Mouse (Mus musculus) kidney, adult 2 months (tissue): ENCODE results near the gene Hist1h2bk.

Experiments used
- CTCF ChIP-seq: fragments of 200-500 bp; conservative IDR thresholded peaks from 2 replicates; pipeline ENCODE4 v1.5.1; 2011; ENCODE audit warnings: low read depth, mild to moderate bottlenecking, control low read depth, low read length, moderate library complexity, mixed read lengths; ENCODE audit not compliant: insufficient read depth, insufficient read length
- POLR2A ChIP-seq: fragments of 200-500 bp; IDR thresholded peaks from one replicate; pipeline ENCODE4 v1.6.1; 2011; ENCODE audit warnings: low read depth, low read length, control low read depth

DNA sequence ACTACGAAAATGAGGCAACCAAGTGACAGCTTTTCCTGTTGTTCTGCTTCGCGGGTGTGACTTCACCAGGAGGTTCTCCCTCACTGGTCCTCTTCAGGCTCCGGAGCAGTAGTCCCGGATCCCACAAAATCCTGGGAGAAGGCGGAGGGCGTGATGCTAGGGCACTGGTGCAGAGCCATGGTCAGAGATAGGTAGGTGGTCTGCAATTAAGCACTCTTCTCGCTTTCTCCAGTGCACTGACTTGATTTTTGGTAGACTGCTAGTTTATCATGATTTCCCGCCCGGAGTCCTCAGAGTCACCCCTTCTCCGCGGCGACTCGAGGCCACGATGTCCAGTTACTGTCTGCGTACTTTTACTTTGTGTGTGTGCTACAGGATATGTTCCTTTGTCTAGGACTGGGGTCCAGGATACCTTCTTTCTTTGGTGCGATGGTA lies 21.2 kb upstream of the Hist1h2bk start:
- TF ChIP-seq POLR2A (no peak), CTCF (no peak)
